Mouse (Mus musculus) left cerebral cortex, postnatal 4 days (tissue): ENCODE measurements around the gene Sgo2a. TPM values are rescaled to one million over a fixed set of nuclear protein-coding genes. Genes with fewer than 3 reads are reported as not detected.
"Not testable (repeated sequence)": the region's sequence is repeated elsewhere in the genome, so short reads cannot be mapped to it uniquely, and the experiment has no call there.

Experiments
- DNase-seq: peaks from one replicate; pipeline ENCODE4 v3.0.0-alpha.2; 2022
- intact Hi-C: fragments of 180-260 bp; cut with DNase I; formaldehyde crosslinking; loops from one replicate; pipeline ENCODE4 v1.15.1; 2025
- total RNA-seq, 2 experiments: library from RNA; stranded (reverse); gene quantifications; 2 replicates each; pipeline ENCODE4 v1.2.3; 2021

Gene Sgo2a
- total RNA-seq: 1 to 10 TPM; 2.1 to 2.9 TPM

DNA sequence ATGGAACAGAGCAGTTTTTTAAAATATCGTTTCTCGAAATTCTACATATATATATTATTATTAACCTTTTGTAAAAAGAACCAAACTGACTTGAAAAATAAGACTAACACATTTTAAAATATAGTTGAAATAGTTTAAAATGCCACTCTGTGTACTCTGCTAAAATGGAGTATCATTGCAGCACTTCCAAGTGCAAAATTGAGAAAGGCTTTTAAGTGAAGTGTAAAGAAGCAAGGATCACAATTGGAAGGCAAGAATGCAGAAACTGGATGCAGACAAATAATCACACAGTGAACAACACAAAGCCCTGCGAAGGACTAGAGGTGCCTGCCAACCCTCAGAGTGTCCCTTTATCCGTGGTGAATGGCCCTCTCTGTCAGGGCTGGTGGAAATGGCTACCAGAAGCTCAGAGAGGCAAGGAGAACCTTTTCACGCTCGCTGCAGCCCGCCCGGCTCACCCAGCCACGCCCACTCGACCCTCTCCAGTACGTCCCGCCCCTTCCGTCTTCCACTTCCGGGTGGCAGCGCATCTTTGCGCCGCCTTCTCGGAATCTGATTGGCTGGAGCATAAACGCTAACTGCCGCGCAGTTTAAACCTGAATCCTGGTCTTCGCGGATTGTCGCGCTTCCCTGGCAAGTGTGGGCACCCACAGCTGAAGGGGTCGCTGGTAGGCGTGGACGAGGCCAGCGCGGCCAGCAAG, at the start of gene Sgo2a:
Sgo2a (plus strand) TSS at position 540 of the 701 bp plus-strand sequence.
- intact Hi-C loops: no loop called here

DNA sequence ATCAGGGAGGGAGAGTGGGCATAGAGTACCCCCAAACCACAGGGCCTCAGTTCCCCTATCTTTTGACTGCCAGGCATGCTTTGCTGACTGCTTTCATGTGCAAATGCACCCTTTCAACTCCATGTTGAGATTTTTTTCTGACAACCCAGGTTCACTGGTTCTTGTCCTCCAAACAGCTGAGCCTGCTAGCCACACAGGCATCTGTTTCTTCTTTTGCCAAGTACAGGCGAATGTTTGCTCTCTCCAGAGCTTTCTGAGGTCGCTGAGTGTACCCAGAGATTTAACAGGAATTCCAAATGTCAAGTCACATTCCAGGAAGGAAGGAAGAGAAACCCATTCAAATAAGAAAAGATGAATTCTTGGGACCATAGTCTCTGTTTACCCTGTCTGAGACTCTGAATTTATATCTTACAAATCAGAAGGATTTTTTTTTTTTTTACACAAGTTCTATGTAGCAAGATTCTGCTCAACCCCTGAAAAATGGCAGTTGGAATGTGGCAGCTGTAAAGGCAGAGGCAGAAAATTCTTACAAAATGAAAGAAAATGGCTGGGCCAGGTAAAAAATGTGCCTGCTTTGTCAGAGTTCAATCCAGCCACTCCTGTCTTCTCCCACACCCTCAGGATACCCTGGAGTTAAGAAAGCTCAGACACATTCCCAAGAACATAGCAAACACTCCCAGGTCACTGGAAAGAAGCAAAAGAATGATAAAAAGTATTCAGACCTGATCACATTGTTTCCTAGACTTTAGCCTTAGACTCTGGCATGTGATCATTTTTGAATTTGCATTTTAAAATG, 48.0 kb upstream of the Sgo2a start:
- DNase-seq: no peak
- intact Hi-C loops: loop anchor here (2.0 to 10.0 kb wide), 2 partner anchors 173 to 525 kb away; partner anchors contain the start of gene Spats2l

More for the DNA sequence above, at the start of gene Sgo2a:
- peak; percentile 96 for DNase-seq

DNA sequence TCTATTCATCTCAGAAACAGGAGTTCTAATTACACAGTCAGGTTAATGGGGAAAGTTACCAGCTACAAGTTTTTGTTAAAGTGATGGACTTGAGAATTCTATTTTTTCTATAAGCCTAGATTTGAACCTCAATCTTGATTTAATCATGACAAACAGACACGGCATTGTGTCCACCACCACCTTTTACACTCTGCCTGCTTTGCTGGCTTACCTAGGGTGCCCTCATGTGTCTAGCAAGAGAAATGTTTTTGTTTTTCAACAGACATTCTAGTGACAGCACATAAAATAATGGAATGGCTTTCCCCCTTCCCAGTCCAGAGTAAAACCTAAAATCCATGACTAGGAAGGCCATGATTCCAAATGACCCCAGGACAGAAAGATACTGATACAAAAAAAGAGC, 46.6 kb upstream of the Sgo2a start:
- no peak for DNase-seq
- intact Hi-C loops: loop anchor here (2.0 to 10.0 kb wide), 2 partner anchors 174 to 526 kb away; partner anchors contain the start of gene Spats2l

DNA sequence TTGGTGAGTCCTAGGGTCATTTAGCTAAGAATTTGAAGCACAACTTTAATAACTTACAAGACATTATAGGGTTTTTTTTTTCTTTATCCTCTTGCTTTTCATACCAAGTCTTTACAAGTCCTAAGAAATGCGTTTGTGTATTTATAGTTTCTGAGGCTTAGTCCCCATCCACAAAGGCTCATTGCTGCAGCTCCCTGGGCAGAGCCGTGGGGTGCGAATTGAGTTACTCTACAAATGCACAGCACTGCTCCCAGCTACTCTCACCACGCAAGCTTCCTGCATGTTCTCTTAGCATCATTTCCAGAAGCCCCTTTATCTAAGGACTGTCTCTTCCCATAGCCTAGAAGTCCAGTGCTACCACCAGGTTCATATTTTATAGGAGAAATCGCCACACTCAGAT, 46.1 kb upstream of the Sgo2a start:
- DNase-seq: no peak
- intact Hi-C loops: loop anchor here (2.0 to 10.0 kb wide), 2 partner anchors 175 to 527 kb away; partner anchors contain the start of gene Spats2l

DNA sequence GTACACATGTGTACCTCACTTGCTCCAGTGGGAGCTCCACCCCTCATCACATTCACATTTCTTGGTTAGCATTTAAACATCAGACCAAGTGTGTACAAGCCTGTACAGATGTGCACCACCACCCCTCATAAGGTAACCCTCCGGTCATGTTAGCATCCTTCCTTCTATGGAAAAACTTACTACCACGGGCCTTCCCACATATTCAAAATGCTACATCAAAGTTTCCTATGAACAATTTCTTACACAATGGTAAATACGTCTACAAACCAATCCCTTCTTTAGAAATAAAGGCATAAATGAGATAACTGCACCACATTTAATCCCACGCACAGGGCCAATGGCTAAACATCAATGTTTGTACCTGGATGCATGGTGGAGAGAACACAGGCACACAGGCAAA, 43.3 kb upstream of the Sgo2a start:
- no peak for DNase-seq
- intact Hi-C loops: no loop called here

DNA sequence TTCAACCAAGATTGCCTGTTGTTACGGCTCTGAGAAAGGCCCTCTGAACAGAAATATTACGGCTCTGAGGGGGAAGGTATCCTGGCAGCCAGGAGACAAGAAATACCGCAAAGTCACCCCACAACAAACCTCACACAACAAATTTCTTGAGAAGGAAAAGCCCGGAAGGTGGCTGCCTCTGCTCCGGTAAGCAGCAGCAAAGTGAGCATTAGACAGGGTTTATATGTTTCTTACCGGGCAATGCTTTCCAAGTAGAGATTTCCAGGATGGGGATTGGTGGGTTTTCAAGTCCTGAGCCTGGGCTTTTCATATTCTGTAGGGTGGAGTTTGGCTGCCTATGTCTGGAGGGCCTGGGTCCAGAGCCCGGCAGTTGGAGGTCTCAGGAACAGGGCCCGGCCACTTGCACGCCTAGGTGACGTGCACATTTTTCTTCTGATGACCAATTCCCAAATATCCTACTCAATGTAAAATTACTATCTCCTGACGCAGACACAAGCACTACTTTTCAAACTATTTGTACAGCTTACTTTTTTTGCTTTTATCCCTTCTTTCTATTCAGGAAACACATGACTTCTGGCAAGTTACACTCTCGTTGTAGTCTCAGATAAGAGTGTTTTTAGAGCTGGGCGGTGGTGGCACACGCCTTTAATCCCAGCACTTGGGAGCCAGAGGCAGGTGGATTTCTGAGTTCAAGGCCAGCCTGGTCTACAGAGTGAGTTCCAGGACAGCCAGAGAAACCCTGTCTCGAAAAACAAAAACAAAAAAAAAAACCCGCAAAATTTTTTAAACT, 42.0 kb upstream of the Sgo2a start:
- intact Hi-C loops: no loop called here
- DNase-seq: no peak

DNA sequence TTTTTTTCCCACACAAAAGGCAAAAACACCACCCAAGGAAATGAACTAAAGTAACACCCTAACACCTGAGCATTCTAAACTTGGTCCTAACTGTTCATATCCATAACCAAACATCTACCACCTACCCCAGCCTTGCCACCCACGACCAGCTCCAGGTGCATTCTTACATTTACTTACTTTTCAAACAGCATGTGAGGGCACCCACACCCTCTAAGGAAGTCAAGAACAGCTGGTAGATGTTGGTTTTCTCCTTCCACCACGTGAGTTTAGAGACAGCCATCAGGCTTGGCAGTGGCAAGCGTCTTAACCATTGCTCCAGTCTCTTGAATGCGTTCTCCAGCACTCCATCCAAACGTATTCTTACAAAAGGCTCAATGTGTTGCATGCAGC, 41.4 kb upstream of the Sgo2a start:
- no peak for DNase-seq
- intact Hi-C loops: no loop called here

DNA sequence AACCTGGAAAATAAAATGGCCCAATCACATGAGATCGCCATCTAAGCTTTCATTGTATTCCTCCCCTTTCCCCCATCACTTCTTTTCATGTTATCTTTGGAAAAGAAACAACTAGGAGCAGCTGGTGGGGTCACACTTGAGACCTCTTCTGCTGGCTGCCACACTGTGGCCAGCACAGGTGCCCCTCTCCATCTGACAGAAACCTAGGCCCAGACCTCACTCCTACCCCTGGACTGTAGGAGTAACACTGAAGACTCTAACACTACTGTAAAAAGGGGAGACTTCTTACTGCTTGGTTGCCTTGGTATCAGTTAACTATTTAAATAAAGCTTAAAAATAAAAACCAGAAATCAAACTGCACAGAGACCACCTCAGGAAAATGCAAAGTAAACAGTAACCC, 40.0 kb upstream of the Sgo2a start:
- no peak for DNase-seq
- intact Hi-C loops: no loop called here

DNA sequence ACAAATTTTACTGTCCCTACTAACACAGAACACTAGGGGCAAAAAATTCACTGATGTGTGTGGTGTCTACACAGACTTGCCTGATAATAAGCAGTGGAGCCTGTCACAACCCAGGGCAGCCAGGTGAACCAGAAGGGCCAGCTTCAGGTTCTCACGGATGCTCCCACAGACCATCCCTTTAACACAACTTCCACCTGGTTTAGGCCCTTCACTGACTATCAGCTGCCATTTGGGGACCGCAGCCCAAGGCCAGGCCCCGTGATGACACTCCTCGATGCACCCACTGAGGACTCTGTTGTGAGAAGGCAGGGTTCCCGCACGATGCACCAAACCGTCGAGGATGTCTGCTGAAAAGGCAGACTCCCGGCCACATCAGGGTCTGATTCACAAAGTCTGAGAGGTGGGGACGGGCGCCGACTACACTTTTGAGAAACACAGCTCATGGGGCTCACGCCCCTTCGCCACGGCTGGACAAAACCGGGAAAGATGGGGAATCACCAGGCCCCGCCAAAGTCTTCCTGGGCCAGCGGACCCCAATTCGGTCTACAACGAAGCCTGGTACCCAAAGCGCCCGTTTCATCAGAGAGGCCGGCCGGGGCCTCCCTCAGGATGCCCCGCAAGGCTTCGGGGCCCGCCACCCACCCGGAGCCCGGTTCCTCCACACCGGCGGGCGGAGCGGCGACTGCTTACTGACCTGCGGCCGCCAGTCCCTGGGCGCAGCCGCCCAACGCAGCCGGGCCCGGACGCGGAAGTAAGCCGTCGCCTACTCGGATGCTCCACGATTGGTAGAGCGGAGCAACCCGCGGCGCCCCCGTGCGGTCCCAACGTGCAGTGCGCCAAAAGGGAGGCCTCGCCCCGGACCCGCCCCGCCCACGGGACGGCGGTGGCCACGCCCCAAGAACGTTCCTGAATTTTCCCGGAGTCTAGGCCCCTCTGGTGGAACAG, 26.2 kb upstream of the Sgo2a start:
- DNase-seq: peak; percentile 97
- intact Hi-C loops: no loop called here

DNA sequence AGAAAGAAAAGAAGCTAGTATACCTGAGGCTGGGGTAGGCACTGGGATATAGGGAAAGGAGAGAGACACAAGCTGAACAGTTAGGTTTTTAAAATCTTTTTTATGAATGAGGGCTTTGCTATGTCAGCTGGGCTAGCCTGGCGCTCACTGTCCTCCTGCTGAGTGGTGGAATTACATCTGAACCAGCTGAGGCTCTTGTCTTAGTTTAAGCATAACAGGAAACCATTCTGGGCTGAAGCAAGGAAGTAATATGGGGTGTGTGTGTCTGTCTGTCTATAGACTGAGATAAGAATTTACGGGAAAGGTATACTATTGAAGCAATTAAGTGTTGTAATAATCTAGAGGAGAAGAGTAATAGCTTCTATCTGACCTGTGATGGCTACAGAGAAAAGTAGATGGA, 24.2 kb upstream of the Sgo2a start:
- no peak for DNase-seq
- intact Hi-C loops: no loop called here

DNA sequence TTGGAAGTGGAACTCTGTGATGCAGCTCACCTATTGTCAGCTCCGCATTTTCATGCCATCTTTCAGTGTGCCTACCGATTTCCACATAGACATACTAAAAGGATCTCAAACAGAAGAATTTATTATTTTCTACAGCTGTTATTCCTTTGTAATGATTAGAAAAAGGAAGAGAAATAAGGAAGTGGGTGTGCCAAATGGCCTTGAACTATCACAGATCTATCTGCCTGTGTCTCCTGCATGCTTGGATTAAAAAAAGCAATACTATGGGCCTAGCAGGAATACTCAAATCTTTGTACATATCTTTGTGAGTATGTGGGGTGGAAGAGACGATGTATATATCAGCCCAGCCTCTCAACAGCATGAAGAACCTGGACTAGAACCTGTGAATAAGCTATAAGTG, 18.9 kb upstream of the Sgo2a start:
- intact Hi-C loops: no loop called here
- no peak for DNase-seq

DNA sequence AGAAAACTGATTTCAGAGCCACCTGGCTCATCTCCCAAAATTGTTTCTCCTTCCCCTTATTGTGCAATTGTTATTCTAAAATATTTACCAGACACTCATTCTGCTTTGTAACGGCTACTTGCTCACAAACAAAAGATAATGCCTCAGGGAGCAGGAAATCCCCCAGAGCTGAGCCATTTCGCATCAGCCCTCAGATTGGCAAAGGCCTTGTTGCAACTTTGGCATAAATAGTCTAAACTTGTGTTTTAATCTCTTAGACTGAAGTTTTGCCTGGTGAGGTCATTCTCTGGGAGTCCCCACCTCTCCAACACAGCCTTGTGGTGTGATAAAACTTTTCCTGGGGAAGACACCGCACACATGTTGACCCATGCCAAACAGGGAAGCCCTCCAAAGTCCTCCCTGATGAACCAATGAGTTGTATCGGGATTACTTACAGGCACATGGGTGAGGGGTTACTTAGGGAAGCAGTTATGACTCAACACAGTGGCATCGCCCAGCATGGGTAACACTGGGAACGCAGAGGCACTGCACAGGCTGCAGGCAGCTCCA, 6.6 kb upstream of the Sgo2a start:
- DNase-seq: no peak
- intact Hi-C loops: no loop called here

DNA sequence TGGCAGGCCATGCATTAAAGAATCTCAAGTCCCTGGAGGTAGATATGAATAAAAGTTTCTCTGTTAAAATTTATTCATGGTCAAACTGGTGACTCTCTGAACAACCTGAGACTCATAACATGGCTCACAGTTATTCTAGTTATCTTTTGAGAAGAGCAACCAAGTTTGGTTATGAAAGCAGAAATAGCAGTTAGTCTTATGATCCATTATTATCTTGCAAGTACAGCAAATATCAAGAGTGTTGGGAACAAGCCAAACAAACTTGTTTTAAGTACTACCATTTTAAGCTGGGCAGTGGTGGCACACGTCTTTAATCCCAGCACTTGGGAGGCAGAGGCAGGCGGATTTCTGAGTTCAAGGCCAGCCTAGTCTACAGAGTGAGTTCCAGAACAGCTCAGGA, 4.5 kb upstream of the Sgo2a start:
- DNase-seq: no peak
- intact Hi-C loops: no loop called here

DNA sequence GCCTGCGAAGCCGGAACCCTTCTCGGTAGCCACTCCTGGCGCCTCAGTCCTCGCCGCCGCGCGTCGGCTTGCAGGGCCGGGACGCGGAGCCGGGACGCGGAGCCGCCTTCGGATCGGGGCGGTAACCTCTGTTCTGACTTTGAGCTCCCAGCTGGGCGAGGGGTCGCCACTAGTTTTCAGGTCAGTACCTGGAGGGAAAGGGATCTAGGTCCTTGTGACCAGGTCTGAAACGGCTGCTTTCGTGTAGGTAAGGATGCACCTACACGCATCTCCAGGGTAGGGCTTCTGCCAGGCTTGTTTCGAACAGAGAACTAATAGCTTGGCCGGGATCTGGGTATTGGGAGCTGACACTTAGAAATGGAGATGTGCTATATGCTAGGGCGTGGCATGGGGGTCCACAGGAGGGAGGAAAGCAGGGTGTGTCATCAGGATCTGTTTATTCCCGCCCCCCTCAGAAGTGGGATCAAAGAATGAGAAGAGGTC, 403 bp downstream of the Sgo2a start:
- no peak for DNase-seq
- intact Hi-C loops: no loop called here

DNA sequence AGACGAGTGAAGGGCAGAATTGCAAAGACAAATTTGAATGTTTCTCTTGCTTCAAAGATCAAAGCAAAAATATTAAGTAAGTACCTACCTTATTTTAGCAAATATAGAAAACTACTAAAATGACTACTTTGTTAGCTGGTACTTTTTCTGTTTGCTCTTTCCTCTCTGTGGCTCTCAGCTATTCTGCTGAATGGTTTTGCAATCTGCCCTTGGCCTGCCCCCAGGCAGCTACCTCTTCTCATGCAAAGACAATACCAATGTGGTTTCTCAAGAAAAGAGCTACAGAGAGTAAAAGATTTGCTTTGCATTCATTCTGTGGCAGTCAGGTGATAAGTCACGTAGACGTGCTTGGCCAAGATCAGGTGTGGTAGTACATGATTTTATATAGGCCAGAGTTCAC, 2.4 kb downstream of the Sgo2a start:
- intact Hi-C loops: no loop called here
- no peak for DNase-seq

DNA sequence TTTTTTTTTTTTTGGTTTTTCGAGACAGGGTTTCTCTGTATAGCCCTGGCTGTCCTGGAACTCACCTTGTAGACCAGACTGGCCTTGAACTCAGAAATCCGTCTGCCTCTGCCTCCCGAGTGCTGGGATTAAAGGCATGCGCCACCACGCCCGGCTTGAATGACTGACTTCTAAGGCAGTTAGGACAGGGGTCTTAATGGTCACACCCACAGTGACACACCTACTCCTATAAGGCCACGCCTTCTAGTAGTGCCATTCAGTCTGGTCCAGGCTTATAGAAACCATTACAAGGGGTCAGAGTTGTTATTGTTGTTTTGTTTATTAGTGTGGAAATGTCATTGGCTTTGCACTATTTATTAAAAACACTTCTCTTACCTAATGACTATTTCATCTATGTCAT, 10.6 kb downstream of the Sgo2a start:
- DNase-seq, intact Hi-C loops: not testable (repeated sequence)

DNA sequence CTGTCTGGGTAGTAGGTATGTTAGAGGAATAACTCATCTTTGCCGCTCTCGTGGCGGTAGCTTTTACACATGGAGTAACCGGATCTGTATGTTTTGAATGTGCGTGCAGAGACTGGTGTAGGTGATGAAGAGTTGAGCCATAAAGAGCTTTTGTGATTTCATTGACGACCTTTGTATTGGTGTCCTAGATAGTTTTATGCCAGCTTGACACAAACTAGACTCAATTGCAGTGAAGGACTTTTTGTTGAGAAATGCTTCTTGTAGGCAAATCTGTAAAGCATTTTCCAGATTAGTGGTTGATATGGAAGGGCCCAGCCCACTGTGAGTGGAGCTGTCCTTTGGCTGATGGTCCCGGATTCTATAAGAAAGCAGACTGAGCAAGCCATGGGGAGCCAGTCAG, 23.1 kb downstream of the Sgo2a start, which contains the start of gene Kctd18:
Kctd18 (minus strand) TSS at position 101 of the 400 bp plus-strand sequence.
- intact Hi-C loops: no loop called here
- DNase-seq: no peak

DNA sequence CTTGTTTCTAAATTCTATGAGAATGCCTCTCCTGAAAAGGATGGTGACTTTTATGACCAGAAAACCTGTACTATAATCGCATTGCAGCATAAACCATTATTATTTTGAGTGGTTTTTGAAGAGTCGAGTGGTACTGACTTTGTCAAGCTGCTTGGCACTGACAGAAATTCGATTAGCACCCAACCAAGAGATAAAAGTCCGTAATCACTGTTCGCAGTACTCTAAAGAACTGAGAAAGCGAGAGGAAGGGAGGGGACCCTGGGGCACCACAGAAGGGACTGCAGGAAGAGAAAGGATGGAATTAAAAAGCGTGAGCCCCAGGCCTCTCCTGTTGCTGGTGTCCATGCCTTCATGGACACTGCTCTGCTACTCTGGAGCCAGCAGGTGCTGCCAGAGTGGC, 31.9 kb downstream of the Sgo2a start:
- DNase-seq: no peak
- intact Hi-C loops: no loop called here

DNA sequence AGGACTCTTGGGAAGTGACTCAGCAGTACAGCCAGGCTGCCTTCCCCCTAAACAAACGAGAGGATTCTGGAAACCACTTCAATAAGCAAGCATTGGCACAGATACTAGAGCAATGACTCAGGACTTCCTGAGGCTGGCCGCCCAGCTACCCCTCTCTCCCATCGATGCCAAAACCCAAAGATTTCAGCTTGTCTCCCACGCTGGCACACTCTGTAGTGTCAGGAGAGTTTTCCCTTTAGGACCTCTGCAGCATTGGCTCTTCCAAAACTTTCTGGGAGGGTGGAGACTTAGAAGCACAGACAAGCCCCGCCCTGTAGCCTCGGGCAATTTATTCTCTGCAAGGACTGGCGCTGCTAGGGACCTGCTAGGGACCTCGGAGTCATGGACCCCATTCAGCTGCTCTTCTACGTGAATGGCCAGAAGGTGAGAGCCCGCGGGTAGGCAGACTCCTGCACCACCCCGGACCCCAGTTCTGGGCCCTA, 33.9 kb downstream of the Sgo2a start, which contains the start of gene Aox1:
Aox1 (plus strand) TSS at position 296 of the 482 bp plus-strand sequence.
- intact Hi-C loops: no loop called here
- peak; percentile 23 for DNase-seq
